Mouse (Mus musculus) mature B cell (primary cell): ENCODE results near the gene Orai3.
"Not testable (repeated sequence)": the region's sequence is repeated elsewhere in the genome, so short reads cannot be mapped to it uniquely, and the experiment has no call there.

Experiments used
- in situ Hi-C: fragments of 300-500 bp; cut with MboI; formaldehyde crosslinking; loops from 2 replicates; pipeline ENCODE4 v1.14.3; 2019

Gene Orai3

DNA sequence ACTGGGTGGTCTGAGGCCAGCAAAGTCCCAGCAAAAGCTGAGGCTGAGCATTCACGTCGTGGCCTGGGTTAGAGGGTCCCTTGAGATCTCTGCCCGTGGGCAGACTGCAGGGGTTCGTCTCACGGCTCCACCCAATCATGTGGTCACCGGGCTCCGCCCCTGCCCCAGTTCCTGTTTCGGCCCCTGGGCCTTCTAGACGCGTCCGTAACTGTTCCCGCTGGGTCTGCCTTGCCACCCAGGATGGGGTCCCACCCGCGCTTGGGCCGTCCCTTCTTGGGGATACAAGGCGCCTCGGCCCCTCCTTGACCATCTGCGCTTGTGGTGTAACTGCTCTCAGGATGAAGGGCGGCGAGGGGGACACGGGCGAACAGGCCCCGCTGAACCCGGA is at the start of gene Orai3:
Orai3 (plus strand) TSS at position 165 of the 388 bp plus-strand sequence.
- in situ Hi-C loops: no loop called here

DNA sequence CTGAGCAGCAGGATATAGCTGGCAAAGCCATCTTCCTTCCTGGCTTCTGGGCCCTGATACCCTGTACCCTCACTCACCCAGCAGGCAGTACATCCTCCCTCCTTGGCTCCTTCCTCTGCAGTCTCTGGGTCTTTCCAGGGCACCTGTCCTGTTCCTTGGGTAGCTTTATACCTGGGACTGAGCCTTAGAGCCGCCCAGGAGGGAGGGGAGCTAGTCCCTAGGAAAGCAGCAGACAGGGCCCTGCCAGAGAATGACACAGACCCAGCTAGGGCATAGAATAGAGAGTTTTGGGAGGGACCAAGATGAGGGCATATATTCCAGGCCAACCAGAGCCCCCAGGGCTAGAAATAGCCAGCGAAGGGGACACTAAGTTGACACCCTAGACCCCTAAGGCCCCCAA is 44.1 kb upstream of the Orai3 start:
- in situ Hi-C loops: no loop called here

DNA sequence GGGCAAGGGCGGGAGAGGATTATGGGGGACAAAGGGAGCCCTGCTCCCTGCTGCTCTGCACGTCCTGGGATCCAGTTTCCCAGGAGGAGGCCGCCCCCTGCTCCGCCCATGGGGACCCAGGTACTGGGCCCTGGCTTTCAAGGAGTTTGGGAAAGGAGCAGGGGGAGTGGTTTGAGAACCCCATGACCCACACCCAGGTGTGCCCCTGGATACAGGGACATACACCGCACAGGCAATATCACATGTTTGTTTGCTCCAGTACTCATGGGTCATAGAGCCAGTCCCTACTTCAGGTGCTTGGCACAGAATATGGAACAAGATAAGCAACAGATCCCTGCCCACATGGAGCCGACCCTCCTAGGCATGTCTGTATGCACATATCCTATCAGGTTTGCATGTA is 43.7 kb upstream of the Orai3 start:
- in situ Hi-C loops: no loop called here

DNA sequence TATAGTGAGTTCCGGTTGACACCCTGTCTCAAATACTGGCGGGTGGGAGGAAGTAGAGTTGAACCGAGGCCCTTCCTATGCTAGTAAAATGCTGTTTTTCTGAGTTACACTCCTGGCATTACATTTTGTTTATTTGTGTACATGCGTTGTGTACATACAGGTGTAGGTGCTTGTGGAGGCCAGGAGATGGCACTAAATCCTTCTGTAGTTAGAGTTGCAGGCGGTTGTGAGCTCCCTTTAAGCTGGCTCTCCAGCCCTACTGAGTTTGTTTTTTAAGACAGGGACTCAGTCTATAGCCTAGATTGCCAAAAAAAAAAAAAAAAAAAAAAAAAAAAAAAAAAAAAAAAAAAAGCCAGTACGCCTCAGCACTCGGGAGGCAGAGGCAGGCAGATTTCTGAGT is 41.7 kb upstream of the Orai3 start:
- in situ Hi-C loops: no loop called here

DNA sequence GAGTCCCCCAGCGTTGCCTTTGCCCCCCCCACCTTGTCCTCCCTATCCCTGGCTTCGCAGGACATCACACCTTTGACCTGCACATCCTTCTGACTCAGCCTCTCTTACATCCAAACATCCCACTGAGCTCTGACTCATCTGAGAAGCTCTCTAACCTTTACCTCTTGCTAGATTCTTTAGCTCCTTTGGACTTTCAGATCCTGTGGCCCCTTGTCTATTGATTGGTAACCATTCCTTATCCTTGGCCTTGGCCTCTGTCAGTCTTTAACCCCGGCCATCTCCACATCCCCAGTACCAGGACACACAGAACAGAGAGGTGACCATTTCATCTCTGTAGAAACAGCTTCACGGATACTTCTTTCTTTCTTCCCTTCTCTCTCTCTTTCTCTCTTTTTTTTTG is 39.4 kb upstream of the Orai3 start:
- in situ Hi-C loops: no loop called here

DNA sequence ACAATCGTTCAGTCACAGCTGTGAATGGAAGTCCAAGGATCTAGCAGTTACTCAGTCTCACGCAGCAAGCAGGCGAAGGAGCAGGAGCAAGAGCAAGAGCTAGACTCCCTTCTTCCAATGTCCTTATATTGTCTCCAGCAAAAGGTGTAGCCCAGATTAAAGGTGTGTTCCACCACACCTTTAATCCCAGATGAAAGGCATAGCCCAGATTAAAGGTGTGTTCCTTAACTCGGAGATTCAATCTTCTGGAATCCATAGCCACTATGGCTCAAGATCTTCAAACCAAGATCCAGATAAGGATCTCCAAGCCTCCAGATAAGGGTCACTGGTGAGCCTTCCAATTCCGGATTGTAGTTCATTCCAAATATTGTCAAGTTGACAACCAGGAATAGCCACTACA is 37.5 kb upstream of the Orai3 start, which contains the start of gene Ctf2:
Ctf2 (minus strand) TSS at position 101 of the 400 bp plus-strand sequence.
- in situ Hi-C loops: not testable (repeated sequence)

DNA sequence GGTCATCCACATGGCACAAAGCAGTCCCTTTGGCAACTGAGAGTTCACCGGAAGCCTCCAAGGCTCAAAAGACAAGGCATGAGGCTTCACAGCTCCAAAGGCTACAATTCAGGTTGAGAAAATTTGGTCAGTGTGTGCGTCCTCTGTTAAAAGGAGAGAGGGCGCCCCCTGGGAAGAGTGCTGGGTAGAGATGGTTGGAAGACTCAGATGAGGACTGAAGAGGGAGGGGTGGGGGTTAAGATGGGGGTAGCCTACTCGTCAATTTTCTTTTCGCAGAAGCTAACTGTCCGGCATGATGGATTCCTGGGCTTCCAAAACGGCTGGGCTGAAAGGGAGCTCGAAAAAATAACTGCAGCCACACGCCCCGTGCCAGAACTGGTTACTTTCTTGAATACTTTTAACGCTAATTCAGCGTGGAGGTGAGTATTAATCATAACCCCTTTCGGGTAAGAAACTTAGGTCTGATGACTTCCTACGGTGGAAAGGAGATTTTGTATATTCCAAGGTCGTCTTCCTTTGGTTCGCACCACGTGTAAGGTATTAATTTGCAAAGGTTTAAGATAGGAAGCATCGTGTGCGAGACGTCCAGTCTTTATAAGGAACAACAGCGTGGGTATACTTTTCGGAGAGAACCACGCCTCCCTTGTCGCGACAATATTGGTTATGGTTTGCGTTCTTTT is 25.1 kb upstream of the Orai3 start, which contains the start of gene Fbxl19:
Fbxl19 (plus strand) TSS at position 178 of the 680 bp plus-strand sequence.
- in situ Hi-C loops: no loop called here

DNA sequence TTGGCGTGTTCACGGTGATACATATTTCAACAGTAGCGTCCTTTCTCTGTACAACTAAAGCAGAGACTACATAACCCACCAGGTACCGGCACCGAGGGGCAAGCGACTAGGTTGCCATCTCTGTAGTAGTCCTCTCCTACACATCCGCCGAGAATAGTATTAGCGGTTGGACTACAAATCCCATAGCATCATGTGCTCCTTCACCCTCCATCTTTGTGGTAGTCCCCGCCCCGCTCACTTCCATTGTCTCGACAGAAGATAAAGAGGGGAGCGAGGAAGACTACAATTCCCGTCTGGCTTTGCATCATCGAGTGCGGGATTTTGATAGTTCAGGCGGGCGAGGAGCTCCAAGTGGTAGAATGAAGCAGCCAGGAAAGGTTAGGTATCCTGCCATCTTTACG is 24.4 kb upstream of the Orai3 start:
- in situ Hi-C loops: no loop called here

DNA sequence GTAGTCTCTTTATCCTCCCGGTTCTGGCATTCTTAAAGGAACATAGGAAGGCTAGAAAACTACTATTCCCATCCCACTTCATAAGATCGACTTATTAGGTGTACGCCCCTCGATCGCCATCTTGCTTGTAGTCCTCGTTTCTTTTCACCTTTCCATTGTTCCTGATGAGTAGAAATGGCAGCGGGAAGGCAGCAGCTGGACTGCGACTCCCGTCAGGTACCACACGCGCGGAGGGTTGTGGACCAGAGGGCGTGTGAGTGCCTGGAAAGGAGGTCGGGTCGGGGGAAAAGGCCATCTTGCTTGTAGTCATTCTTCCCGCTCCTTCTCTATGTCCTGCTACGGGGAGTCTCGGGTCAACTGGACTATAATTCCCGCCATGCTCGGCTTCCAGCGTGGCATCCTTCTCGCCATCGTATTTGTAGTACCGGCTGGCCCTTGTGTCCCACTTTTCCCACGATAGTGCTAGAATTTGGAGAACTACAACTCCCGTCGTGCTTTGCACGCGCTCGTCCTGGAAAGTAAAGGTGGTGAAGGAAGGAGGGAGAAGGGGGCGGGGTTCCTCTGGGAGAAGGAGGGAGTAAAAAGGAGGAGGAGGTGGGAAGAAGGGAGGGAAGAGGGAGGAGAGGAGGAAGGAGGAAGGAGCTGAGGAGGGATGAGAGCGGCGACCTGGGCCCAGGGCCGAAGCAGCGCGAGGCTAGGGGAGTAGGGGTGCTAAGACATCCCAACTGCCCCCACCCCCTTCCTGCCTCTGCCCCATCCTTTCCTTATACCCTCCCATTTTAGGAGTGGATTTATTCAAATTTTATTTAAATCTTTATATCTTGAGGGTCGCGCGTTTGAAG is 23.7 kb upstream of the Orai3 start:
- in situ Hi-C loops: no loop called here

DNA sequence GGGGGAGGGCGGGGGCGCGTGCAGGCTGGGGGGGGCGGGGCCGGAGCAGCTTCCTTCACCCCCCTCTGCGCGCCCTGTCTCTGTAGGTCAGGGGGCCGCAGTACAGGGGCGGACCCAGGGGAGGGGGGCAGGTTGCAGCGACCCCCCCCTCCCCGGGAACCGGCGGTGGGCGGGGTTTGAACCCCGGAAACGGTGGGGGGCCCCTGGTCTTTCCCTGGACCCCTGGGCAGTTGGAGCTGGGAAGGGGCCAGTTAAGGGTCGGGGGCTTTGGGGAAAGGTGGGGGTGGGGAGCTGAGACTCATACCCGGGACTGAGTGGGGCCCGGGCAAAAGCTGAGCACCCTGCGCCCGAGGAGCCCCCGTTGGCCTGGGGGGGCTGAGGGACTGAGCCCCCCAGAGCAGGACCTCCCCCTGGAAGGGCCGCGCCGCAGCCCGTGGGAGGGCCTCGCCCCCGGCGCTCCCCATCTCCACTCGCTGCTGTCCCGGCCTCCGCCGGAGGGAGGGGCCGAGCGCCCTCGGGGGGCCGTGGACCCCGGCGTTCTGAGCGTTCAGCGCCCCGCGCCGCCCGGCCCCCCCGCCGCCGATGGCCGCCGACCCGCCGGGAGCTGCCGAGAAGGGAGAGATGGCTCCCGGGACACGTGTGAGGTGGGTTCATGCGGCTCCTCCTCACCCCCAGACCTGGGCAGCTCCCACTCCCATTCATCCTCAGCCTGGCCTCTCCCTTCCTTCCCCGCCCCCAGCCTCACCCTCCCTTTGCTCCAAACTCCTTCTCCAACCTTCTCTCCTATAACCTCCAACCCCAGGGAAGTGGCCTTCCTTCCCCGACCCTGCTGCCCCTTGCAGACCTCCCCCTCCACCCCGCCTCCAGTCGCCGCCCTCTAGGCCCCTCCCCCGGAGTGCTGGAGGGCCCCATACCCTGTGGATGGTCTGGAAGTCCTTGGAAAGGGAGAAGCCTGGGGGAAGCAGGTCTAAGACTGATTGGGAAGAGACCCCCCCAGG is 22.8 kb upstream of the Orai3 start:
- in situ Hi-C loops: no loop called here

DNA sequence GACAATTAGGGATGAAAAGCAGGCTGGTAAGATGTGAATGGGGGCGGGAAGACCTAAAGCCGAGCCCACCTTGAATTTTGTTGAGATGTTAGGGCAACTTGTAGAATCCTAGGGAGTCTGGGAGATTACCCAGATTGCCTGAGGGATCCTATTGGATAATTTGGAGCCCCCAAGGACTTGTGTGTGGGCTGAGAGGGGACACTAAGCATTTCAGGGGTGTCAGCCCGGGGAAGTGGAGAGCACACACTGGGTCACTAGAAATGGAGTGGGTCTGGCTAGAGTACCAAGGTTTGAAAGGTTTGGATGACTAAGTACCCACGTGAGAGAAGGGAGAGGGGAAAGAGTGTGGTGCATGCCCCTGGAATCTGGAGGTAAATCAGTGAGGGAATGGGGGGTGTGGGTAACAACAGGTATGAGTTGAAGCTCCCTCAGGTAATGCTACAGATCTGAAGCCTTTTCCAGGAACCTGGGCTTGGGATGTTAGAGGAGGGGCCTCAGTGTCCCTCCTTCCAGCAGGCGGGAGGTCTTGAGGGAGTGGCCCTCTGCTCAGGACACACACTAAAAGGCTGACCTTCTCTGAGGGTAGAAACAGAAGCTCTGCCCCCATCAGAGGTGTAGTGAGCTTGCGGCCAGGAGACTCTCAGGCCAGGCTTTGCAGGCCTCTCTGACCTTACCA is 21.9 kb upstream of the Orai3 start:
- in situ Hi-C loops: no loop called here

DNA sequence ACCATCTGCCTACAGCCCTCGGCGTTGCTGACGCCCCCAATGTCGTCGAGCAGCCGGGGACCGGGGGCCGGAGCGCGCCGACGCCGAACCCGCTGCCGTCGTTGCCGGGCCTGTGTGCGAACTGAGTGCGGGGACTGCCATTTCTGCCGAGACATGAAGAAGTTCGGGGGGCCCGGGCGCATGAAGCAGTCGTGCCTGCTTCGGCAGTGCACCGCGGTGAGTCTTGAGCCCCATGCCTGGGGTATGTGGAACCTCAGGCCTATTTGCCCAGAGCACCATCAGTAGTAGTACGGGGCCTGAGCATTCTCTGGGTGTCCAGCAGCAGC is 21.4 kb upstream of the Orai3 start:
- in situ Hi-C loops: no loop called here

DNA sequence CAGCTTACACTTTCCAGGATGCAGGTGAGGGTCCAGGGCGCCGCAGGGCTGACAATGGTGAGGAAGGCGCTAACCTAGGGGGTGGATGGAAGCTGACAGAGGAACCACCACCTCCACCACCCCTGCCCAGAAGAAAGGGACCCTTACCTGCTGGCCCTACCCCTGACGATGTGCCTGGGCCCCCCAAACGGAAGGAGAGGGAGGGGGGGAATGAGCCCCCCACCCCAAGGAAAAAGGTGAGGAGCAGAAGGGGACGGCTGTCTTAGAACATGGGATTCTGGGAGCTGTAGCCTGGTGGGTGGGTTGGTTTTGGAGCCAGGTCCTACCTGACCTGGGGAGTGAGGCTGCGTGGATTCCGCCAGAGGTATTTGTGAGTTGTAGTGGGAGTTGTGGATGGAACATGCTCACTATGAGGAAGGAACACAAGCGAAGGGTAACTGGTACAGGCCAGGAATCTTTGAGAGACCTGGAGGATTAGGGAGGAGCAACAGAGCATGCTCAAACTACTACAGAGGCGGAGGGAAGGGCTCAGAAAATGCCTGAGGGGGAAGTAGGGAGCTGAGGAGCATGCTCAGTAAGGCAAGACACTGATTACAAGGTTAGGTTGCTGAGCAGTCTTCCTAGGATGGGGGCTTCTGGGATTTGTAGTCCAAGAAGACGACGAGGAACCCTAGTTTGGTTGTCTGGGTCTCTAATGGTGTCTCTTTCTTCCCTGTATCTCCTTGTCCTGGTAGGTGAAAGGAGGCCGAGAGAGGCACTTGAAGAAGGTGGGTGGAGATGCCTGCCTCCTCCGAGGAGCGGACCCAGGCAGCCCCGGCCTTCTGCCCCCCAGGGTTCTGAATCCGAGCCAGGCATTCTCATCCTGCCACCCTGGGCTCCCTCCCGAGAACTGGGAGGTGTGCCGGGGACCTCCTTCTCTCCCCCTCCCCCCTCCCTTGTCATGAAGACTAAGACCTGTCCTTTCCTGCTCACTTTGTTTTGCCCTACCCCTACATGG is 19.2 kb upstream of the Orai3 start:
- in situ Hi-C loops: no loop called here

DNA sequence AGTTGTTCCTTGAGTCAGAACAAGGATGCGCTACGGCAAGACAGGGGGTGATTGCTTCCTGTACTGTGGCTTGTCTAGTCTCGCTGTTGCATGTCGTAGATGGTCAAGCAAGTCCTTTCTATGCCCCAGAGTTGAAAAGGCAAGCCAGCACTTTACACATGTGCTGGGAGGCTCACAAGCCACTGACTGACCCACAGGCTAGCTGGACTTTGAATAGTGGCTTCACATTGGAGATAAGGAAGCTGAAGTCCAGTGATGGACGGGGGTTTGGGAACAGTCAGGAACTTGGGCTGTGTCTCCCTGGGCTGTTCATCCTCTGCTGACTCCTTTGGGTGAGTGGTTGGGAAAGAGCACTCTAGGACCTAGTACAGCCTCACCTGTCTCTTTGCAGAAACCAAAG is 18.0 kb upstream of the Orai3 start:
- in situ Hi-C loops: no loop called here

DNA sequence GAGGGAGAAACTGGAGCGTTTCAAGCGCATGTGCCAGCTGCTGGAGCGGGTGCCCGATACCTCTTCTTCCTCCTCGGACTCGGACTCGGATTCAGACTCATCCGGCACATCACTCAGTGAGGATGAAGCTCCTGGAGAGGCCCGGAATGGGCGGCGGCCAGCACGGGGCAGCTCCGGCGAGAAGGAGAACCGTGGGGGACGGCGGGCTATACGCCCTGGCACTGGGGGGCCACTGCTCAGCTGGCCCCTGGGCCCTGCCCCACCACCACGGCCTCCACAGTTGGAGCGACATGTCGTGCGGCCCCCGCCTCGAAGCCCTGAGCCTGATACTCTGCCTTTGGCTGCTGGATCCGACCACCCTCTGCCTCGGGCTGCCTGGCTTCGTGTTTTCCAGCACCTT is 17.5 kb upstream of the Orai3 start:
- in situ Hi-C loops: no loop called here

DNA sequence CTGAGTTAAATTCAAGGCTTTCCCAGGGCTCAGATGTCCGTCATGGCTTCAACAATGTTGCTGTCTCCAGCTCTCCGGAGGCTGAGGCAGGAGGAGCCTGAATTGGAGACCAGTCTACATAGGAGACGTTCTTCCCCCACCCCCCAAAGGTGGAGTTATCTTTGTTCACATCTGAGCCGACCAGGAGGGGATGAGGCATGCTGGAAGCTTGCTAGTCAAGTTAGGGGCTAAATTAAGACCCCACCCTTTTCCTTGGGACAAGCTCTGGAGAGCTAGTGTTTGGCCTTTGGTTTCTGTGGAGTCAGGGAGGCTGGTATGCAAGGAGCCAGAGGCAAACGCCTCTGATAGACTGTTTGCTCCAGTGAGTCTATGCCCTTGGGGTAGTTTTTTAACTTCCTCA is 16.5 kb upstream of the Orai3 start:
- in situ Hi-C loops: no loop called here

DNA sequence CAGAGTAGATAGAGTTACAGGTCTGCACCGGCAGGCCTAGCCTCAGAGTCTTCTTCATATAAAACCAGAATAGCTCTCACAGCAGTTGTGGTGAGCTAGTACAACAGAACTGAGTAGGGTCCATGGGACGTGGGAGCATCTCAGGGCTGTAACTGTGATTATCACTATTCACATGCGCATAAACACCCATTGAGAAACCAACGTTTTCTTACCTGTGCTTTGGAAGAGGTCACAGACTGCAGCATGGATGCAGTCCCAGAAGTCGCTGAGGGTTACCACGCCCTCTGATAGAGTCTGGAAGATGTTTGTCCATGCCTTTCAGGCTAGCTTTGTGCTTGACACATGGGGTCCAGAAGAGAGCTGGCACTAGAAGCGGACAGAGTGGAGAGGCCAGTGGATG is 15.9 kb upstream of the Orai3 start:
- in situ Hi-C loops: no loop called here

DNA sequence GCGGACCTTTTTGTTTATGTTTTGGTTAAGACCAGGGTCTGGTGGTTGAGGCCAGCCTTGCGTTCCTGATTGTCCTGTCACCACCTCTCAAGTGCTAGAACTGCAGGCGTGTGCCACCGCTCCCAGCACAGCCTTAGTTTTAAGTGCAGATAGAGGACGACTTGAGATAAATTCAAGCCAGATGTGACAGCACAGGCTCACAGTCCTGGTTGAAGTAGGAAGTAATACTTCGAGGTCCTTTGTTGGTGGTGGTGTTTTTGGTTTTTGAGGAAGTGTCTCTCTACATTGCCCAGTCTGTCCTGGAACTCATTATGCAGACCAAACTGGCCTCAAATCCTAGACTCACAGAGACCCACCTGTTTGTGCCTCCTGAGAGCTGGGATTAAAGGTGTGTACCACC is 9.9 kb upstream of the Orai3 start:
- in situ Hi-C loops: no loop called here

DNA sequence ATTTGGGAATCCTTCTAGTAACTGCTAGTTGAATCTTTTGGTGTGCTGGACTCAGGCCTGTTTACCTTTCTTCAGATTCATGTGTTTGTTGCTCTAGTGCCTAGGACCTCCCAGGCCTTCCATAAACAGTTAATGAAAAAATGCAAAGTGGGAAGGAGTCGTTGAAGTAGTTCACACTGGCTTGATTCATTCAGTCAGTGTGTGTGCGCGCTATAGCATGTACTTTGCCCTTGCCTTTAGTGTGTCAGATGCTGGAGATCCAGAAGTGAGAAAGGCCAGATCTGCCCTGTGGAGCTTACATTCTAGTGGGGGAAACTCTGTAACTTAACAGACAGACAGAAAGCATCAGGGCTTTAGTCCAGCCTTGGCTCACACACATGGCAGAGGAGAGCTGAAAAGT is 9.1 kb upstream of the Orai3 start:
- in situ Hi-C loops: no loop called here

DNA sequence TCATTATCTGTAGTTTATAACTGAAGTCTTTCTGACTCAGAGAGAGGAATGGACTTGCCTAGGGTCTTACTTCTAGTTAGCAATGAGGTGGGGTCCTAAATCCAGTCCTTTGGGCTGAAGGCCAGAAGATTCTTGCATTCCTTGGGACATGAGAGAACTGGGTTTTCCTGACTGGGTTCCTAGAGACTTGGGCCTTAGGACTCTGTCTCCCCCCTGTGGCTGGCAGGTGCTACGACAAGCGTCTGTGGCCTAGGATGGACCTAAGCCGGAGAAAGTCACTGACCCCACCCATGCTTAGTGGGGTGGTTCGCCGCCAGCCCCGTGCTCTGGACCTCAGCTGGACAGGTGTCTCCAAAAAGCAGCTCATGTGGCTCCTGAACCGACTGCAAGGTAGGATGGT is 8.6 kb upstream of the Orai3 start:
- in situ Hi-C loops: no loop called here
